Mouse (Mus musculus) kidney, adult 2 months (tissue): ENCODE measurements at regions not wholly inside any gene's neighbourhood (a gene's known extent, or its start where the extent isn't known, plus 50 kb on each side); places are given as distances from the start of the nearest gene placed in this dataset.

Experiments used
- CTCF ChIP-seq: fragments of 200-500 bp; conservative IDR thresholded peaks from 2 replicates; pipeline ENCODE4 v1.5.1; 2011; ENCODE audit warnings: low read depth, mild to moderate bottlenecking, control low read depth, low read length, moderate library complexity, mixed read lengths; ENCODE audit not compliant: insufficient read depth, insufficient read length
- POLR2A ChIP-seq: fragments of 200-500 bp; IDR thresholded peaks from one replicate; pipeline ENCODE4 v1.6.1; 2011; ENCODE audit warnings: low read depth, low read length, control low read depth

DNA sequence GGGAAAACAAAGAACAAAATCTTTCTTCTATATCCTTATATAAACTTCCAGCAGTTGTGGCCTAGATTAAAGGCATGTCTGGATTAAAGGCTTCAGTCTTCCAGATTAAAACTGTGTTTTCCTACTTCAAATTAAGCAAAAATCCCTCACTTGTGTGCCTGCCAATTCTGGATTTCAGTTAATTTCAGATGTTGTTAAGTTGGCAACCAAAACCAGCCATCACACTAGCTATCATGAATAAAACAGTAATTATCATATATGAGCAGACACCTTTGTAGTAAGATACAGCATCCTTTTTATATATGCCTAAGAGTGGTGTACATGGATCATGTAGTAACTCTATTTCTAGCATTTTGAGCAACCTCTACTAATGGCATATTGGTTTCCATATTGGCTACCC is 1024.5 kb upstream of the Lrrtm3 start:
- TF ChIP-seq POLR2A = no peak
- TF ChIP-seq CTCF = no peak
